Mouse (Mus musculus) G1E (cell line): ENCODE results near the gene Npm3. TPM values are rescaled to one million over a fixed set of nuclear protein-coding genes. Genes with fewer than 3 reads are reported as not detected.

Source experiments
- ATAC-seq: 2 replicates; pipeline ENCODE4 v1.8.0; 2016; ENCODE audit warnings: mild to moderate bottlenecking; ENCODE audit not compliant: insufficient number of reproducible peaks, poor library complexity, low FRiP score, severe bottlenecking; ENCODE audit errors: extremely low read depth
- DNase-seq: peaks from one replicate; pipeline ENCODE4 v3.0.0; 2012; ENCODE audit warnings: low spot score
- H3K27me3 ChIP-seq: 2 replicates; pipeline ENCODE4 v1.6.1; 2012; ENCODE audit warnings: mild to moderate bottlenecking, low read length, inconsistent platforms; ENCODE audit not compliant: insufficient read depth
- H3K36me3 ChIP-seq: replicated peaks from 2 replicates; pipeline ENCODE3; 2012; ENCODE audit warnings: mild to moderate bottlenecking, inconsistent platforms
- H3K4me1 ChIP-seq: 2 replicates; pipeline ENCODE4 v1.6.1; 2012; ENCODE audit warnings: low read depth, low read length, inconsistent platforms, mixed read lengths; ENCODE audit not compliant: insufficient read depth
- H3K4me3 ChIP-seq: 2 replicates; pipeline ENCODE4 v1.5.1; 2012; ENCODE audit warnings: low read depth, mild to moderate bottlenecking, inconsistent platforms, low read length, moderate library complexity, mixed read lengths
- H3K9me3 ChIP-seq: replicated peaks from 2 replicates; pipeline ENCODE4 v1.6.1; 2012; ENCODE audit warnings: inconsistent platforms
- CTCF ChIP-seq: IDR thresholded peaks from 2 replicates; pipeline ENCODE4 v1.5.1; 2012; ENCODE audit warnings: low read depth, low read length, inconsistent platforms, mixed read lengths
- GATA1 ChIP-seq: IDR thresholded peaks from 2 replicates; pipeline ENCODE4 v1.6.1; 2012; ENCODE audit warnings: borderline replicate concordance, low read length, inconsistent platforms, mixed read lengths
- GATA2 ChIP-seq: IDR thresholded peaks from 2 replicates; pipeline ENCODE4 v1.6.1; 2012; ENCODE audit warnings: low read depth, low read length, inconsistent platforms, borderline replicate concordance
- POLR2AphosphoS5 ChIP-seq: IDR thresholded peaks from 2 replicates; pipeline ENCODE4 v1.6.1; 2012; ENCODE audit warnings: low read depth, low read length, inconsistent platforms; ENCODE audit not compliant: insufficient replicate concordance
- TAL1 ChIP-seq: conservative IDR thresholded peaks from 2 replicates; pipeline ENCODE4 v1.6.1; 2012; ENCODE audit warnings: low read depth, low read length, inconsistent platforms, mixed read lengths
- polyA plus RNA-seq: library from polyadenylated mRNA; stranded (reverse); fragments of >175 nt; gene quantifications from 2 replicates; pipeline ENCODE4 v1.2.3, GENCODE M21; 2012
- total RNA-seq, 2 experiments: library from RNA; stranded (forward) in 1 of 2; stranded (reverse) in 1 of 2; fragments of 200-1000 nt in 1 of 2; fragments of >200 nt in 1 of 2; fragmentation: Nextera tagmentation in 1 of 2; gene quantifications; 2 replicates each; pipeline ENCODE4 v1.2.3; 2014 to 2017

The Npm3 gene
- total and polyA plus RNA-seq, 3 experiments = 61.5 to 164 (median 68.4) TPM

- no peak for DNase-seq
- peaks cover 79% of the 10 kb centered on the region for H3K27me3 ChIP-seq
Measured at GRCm38 (mm10) chr19:45741431-45742217, 7.8 kb downstream of the Npm3 start.

GRCm38 (mm10) chr19:45740817-45741216, 8.6 kb downstream of the Npm3 start:
- Histone ChIP-seq H3K4me3 (no peak overlapping the region), H3K4me1 (peaks cover 3% of the 10 kb centered on the region; the same call in 1 of the 2 replicates), H3K9me3 (peaks cover 17% of the 10 kb centered on the region), H3K36me3 (peaks cover 3% of the 10 kb centered on the region), H3K27me3 (peaks cover 84% of the 10 kb centered on the region)
- DNase-seq (no peak), ATAC-seq (no peak)
- TF ChIP-seq GATA2 (no peak), GATA1 (no peak), TAL1 (no peak), CTCF (no peak), POLR2AphosphoS5 (no peak)

More at GRCm38 (mm10) chr19:45741431-45742217, 7.8 kb downstream of the Npm3 start:
- TF ChIP-seq TAL1 (no peak), GATA1 (no peak), CTCF (no peak), GATA2 (no peak), POLR2AphosphoS5 (no peak)
- Histone ChIP-seq H3K9me3 (peaks cover 17% of the 10 kb centered on the region), H3K36me3 (peaks cover 11% of the 10 kb centered on the region), H3K4me1 (peaks cover 10% of the 10 kb centered on the region), H3K4me3 (peak overlapping the region; percentile 4; the same call in 1 of the 2 replicates)
- ATAC-seq = no peak

- Histone ChIP-seq H3K4me1 (peaks cover 3% of the 10 kb centered on the region; the same call in 1 of the 2 replicates), H3K9me3 (peaks cover 17% of the 10 kb centered on the region), H3K4me3 (no peak overlapping the region), H3K36me3 (no peaks in the 10 kb centered on the region), H3K27me3 (peaks cover 86% of the 10 kb centered on the region)
- no peak for TF ChIP-seq TAL1
- no peak for TF ChIP-seq GATA2
- no peak for TF ChIP-seq CTCF
- no peak for TF ChIP-seq GATA1
- TF ChIP-seq POLR2AphosphoS5 = no peak
- ATAC-seq (no peak), DNase-seq (no peak)
Measured at GRCm38 (mm10) chr19:45740233-45740632, 9.2 kb downstream of the Npm3 start.

- peaks cover 92% of the 10 kb centered on the region for H3K27me3 ChIP-seq
- H3K4me1 ChIP-seq = peaks cover 7% of the 10 kb centered on the region
- H3K4me3 ChIP-seq = no peak overlapping the region
- no peak for DNase-seq
- H3K9me3 ChIP-seq = peaks cover 17% of the 10 kb centered on the region
- TF ChIP-seq GATA2 = no peak
- TF ChIP-seq GATA1 = no peak
- TF ChIP-seq TAL1 = no peak
- ATAC-seq = no peak
- H3K36me3 ChIP-seq = no peaks in the 10 kb centered on the region
Measured at GRCm38 (mm10) chr19:45738521-45738920, 10.9 kb downstream of the Npm3 start.

- Histone ChIP-seq H3K9me3 (peaks cover 17% of the 10 kb centered on the region), H3K4me3 (no peak overlapping the region), H3K27me3 (peaks cover 92% of the 10 kb centered on the region), H3K4me1 (peaks cover 10% of the 10 kb centered on the region), H3K36me3 (no peaks in the 10 kb centered on the region)
- DNase-seq (no peak), ATAC-seq (no peak)
- no peak for TF ChIP-seq TAL1
- no peak for TF ChIP-seq POLR2AphosphoS5
- no peak for TF ChIP-seq GATA1
- TF ChIP-seq CTCF = no peak
- no peak for TF ChIP-seq GATA2
Measured at GRCm38 (mm10) chr19:45737846-45738484, 11.4 kb downstream of the Npm3 start.

- DNase-seq = no peak
- Histone ChIP-seq H3K27me3 (peaks cover 95% of the 10 kb centered on the region), H3K4me3 (no peak overlapping the region; the same call in 1 of the 2 replicates), H3K4me1 (peaks cover 10% of the 10 kb centered on the region), H3K36me3 (no peaks in the 10 kb centered on the region), H3K9me3 (peaks cover 12% of the 10 kb centered on the region)
- ATAC-seq = no peak
- TF ChIP-seq GATA1 (no peak), POLR2AphosphoS5 (no peak), GATA2 (no peak), CTCF (no peak), TAL1 (no peak)
Measured at GRCm38 (mm10) chr19:45737208-45737845, 12.1 kb downstream of the Npm3 start.
